Mouse (Mus musculus): ENCODE data around the gene Gnaz. TPM values are rescaled to one million over a fixed set of nuclear protein-coding genes. Genes with fewer than 3 reads are reported as not detected.

Gnaz gene
- polyA plus RNA-seq, 1 experiment, result 82.8 TPM

DNA sequence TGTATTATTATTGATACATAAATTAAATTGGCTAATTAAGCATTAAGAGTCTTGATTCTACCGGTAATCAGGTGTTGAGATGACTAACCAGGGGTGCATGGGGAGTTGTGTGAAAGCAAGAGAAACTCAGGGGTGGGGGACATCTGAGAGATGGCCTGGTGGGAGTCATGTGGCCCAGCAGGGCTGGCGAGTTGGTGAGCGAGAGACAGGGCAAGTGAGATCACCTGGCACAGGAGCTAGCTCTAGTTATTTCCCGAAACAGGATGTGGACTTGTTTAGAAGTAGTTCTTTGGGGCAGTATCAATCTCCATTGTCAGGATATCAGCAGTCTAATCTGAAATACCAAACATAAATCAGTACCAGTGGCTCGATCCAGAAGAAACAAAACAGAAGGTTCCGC, 35.3 kb upstream of the Gnaz start:
- Histone ChIP-seq H3K4me1 (ENCODE audit: control insufficient read depth, insufficient read depth, low read length) (no peaks in the 10 kb centered on the region), H3K27ac (ENCODE audit: insufficient read depth, low read length) (no peak overlapping the region), H3K4me3 (ENCODE audit: insufficient read depth, low read length) (no peak overlapping the region)
- TF ChIP-seq POLR2A (IDR thresholded peaks at IDR 0.05; ENCODE audit: extremely low read depth, insufficient read depth, low read length), result no peak

DNA sequence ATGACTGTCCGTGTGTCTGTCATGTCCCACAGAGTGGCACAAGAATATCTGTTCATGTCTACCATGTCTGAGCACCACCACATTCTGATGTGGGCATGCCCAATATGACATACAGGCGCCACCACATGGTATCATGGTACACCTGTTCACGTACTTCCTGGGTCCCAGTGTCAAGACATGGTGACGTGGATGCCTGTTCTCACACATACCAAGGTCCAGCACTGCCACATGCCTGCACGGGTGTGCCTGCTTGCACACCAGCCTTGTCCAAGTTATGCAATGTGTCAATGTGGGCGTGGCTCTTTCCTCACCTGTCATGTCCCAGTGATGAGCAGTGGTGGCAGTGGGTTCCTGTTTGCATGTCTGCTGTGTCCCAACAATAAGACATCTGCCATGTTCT, 34.5 kb upstream of the Gnaz start:
- Histone ChIP-seq H3K27ac (ENCODE audit: insufficient read depth, low read length) (no peak overlapping the region), H3K4me3 (ENCODE audit: insufficient read depth, low read length) (no peak overlapping the region), H3K4me1 (ENCODE audit: control insufficient read depth, insufficient read depth, low read length) (no peaks in the 10 kb centered on the region)
- TF ChIP-seq CTCF (IDR thresholded peaks at IDR 0.05; ENCODE audit: extremely low read depth, insufficient read depth, low read length) (no peak), POLR2A (IDR thresholded peaks at IDR 0.05; ENCODE audit: extremely low read depth, insufficient read depth, low read length) (no peak)

DNA sequence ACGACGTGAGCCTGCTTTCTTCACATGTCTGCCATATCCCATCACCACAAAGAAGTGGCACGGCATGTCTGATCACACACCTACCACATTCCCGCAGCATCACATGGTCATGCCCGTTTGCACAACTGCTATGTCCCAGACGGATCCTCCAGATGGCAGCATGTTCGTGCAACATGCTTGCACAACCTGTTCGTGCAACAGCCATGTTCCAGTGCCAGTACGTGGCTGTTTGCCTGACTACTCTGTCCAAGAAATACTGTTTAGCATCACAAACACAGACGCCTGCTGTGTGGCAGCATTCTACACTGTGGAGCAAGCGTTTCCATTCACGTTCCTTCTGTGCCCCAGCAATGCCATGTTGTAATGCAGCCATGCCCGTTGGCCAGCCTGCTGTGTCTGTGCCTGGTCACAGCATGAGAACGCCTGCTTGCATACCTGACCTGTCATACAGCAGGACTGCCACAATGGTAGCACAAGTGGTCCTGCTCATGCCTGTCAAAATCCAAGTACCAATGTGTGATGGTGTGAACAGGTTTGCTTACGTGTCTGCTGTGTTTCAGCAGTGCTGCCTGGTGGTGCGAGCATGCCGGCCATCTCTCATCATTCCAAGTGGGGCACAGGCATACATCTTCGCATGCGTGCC, 33.3 kb upstream of the Gnaz start:
- H3K4me1 ChIP-seq (ENCODE audit: control insufficient read depth, insufficient read depth, low read length), result no peaks in the 10 kb centered on the region
- no peak overlapping the region for H3K4me3 ChIP-seq (ENCODE audit: insufficient read depth, low read length)
- no peak overlapping the region for H3K27ac ChIP-seq (ENCODE audit: insufficient read depth, low read length)
- TF ChIP-seq POLR2A (IDR thresholded peaks at IDR 0.05; ENCODE audit: extremely low read depth, insufficient read depth, low read length), result no peak
- 0 out of 2 replicates have a peak, but pooled peaks have one; percentile 12 for TF ChIP-seq CTCF (IDR thresholded peaks at IDR 0.05; ENCODE audit: extremely low read depth, insufficient read depth, low read length)

DNA sequence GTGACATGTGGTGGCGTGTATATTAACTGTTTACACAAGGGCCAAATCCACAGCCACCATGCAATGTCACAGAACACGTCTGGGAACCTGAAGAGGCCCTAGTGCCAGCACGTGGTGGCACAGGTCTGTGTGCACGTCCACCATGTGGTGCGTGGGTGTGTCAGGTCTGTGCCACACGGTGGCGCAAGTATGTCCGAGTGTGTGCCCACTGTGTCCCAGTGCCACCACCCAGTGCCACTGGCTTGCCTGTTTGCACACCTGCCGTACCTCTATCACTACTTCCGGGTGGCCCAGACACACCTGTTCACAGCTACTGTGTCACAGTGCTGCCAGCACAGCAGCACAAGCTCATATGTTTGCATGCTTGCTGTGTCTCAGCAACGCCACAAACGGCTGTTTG, 32.5 kb upstream of the Gnaz start:
- TF ChIP-seq POLR2A (IDR thresholded peaks at IDR 0.05; ENCODE audit: extremely low read depth, insufficient read depth, low read length) (no peak), CTCF (IDR thresholded peaks at IDR 0.05; ENCODE audit: extremely low read depth, insufficient read depth, low read length) (no peak)
- H3K4me3 ChIP-seq (ENCODE audit: insufficient read depth, low read length), result no peak overlapping the region
- H3K4me1 ChIP-seq (ENCODE audit: control insufficient read depth, insufficient read depth, low read length), result no peaks in the 10 kb centered on the region
- no peak overlapping the region for H3K27ac ChIP-seq (ENCODE audit: insufficient read depth, low read length)

DNA sequence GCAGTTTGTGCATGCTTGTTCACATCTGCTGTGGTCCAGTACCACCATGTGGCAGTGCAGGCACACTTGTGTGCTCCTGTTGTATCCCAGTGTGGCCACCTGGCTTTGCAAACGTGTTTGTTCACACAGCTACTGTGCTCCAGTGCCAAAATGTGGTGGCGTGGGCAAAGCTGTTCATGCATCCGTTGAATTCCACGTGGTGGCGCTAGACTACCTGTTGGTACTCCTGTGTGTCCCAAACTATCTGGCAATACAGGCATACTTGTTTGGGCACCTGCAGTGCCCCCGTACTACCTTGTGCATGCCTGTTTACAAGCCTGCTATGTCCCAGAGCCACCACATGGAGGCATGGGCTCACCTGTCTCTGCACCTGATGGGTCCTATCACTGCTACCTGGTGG, 32.0 kb upstream of the Gnaz start:
- Histone ChIP-seq H3K27ac (ENCODE audit: insufficient read depth, low read length) (no peak overlapping the region), H3K4me3 (ENCODE audit: insufficient read depth, low read length) (no peak overlapping the region), H3K4me1 (ENCODE audit: control insufficient read depth, insufficient read depth, low read length) (no peaks in the 10 kb centered on the region)
- peak; percentile 55 for TF ChIP-seq CTCF (IDR thresholded peaks at IDR 0.05; ENCODE audit: extremely low read depth, insufficient read depth, low read length)
- TF ChIP-seq POLR2A (IDR thresholded peaks at IDR 0.05; ENCODE audit: extremely low read depth, insufficient read depth, low read length), result no peak

DNA sequence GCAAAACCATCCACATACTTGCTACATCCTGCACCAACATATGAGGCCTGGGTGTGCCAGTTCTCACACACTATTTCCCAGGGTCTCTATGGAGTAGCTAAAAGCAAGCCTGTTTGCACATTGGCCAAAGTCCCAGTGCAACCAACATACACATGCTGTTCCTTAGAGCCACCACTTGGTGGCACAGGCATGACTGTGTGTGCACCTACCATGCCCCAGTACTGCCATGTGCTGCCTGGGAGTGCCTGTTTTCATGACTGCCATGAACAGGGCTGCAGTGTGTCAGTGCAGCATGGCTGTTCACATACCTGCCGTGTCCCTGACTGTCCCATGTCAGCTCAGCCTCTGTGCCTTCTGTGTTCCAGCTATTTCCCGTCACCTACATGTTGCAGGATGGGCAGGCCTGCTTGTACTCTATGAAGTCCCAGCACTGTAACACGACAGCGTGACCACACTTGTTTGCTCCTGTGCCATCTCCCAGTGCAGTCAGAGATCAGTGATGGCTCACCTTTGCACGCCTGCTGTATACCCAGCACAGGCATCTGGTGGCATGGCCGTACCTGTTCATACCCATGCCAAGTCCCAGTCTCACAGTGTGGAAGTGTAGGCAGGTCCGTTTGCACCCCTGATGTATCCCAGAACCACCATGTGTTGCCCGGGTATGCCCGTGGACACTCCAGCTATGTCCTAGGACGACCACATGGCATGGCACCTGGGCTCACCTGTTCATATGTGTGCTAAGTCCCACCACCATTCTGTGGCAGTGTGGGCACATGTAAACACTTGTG, 29.8 kb upstream of the Gnaz start:
- H3K4me3 ChIP-seq (ENCODE audit: insufficient read depth, low read length), result no peak overlapping the region
- TF ChIP-seq POLR2A (IDR thresholded peaks at IDR 0.05; ENCODE audit: extremely low read depth, insufficient read depth, low read length) (no peak), CTCF (IDR thresholded peaks at IDR 0.05; ENCODE audit: extremely low read depth, insufficient read depth, low read length) (peak; percentile 89)
- H3K27ac ChIP-seq (ENCODE audit: insufficient read depth, low read length), result no peak overlapping the region

DNA sequence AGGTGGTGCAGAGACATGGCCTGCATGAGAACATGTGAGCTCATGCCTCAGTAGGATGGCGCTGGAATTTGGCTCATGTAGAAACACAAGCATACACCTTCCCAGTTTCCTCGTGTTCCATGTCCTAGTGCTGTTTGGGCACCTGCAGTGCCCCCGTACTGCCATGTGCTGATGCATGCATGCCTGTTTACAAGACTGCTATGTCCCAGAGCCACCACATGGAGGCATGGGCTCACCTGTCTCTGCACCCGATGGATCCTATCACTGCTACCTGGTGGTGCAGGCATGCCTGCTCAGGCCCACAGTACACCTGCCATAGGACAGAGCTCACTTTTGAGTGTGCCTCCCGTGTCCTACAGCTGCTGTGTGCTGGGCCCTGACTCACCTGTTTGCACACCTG, 28.6 kb upstream of the Gnaz start:
- no peak overlapping the region for H3K4me3 ChIP-seq (ENCODE audit: insufficient read depth, low read length)
- no peak for TF ChIP-seq POLR2A (IDR thresholded peaks at IDR 0.05; ENCODE audit: extremely low read depth, insufficient read depth, low read length)
- TF ChIP-seq CTCF (IDR thresholded peaks at IDR 0.05; ENCODE audit: extremely low read depth, insufficient read depth, low read length), result peak; percentile 26; the same call in 1 of the 2 replicates
- no peak overlapping the region for H3K27ac ChIP-seq (ENCODE audit: insufficient read depth, low read length)
- no peaks in the 10 kb centered on the region for H3K4me1 ChIP-seq (ENCODE audit: control insufficient read depth, insufficient read depth, low read length)

More for the DNA sequence above, 29.8 kb upstream of the Gnaz start:
- no peaks in the 10 kb centered on the region for H3K4me1 ChIP-seq (ENCODE audit: control insufficient read depth, insufficient read depth, low read length)

DNA sequence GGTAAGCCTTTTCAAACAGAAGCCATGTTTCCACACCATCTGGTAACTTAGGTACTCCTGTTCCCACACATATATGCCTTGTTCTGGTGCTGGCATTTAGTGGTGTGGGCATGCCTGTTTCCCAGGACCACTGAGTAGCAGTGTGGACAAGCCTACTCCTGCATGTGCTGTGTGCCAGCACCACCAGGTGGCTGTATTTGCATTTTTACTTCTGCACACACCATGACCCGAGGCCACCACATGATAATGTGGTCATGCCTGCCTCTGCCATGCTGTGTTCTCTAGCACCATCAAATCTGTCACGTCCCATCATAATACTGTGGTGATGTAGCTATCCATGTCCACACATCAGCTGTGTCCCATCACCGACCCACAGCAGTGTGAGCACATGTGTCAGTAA, 27.7 kb upstream of the Gnaz start:
- Histone ChIP-seq H3K4me1 (ENCODE audit: control insufficient read depth, insufficient read depth, low read length) (no peaks in the 10 kb centered on the region), H3K27ac (ENCODE audit: insufficient read depth, low read length) (no peak overlapping the region), H3K4me3 (ENCODE audit: insufficient read depth, low read length) (no peak overlapping the region)
- TF ChIP-seq CTCF (IDR thresholded peaks at IDR 0.05; ENCODE audit: extremely low read depth, insufficient read depth, low read length) (0 out of 2 replicates have a peak, but pooled peaks have one; percentile 36), POLR2A (IDR thresholded peaks at IDR 0.05; ENCODE audit: extremely low read depth, insufficient read depth, low read length) (no peak)

DNA sequence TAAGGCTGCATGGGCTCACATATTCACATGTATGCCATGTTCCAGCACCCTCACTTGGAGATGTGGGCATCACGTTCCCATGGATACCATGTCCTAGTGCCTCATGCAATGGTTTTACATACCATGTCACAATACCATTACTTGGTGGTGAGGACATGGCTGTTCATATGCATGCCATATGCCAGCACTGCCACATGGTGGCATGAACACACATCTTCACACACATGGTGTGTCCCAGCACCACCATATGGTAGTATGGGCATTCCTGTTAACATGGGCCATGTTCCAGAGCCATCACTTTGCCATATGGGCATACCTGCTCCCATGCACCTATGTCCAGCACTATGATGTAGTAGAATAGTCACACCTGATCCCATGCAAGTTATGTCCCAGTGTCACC, 26.2 kb upstream of the Gnaz start:
- TF ChIP-seq CTCF (IDR thresholded peaks at IDR 0.05; ENCODE audit: extremely low read depth, insufficient read depth, low read length) (0 out of 2 replicates have a peak, but pooled peaks have one; percentile 12), POLR2A (IDR thresholded peaks at IDR 0.05; ENCODE audit: extremely low read depth, insufficient read depth, low read length) (no peak)
- H3K27ac ChIP-seq (ENCODE audit: insufficient read depth, low read length), result no peak overlapping the region
- no peak overlapping the region for H3K4me3 ChIP-seq (ENCODE audit: insufficient read depth, low read length)
- H3K4me1 ChIP-seq (ENCODE audit: control insufficient read depth, insufficient read depth, low read length), result no peaks in the 10 kb centered on the region
